Comparison of ENCODE assay signal across 10 mouse cellular contexts in the genomic region with DNA sequence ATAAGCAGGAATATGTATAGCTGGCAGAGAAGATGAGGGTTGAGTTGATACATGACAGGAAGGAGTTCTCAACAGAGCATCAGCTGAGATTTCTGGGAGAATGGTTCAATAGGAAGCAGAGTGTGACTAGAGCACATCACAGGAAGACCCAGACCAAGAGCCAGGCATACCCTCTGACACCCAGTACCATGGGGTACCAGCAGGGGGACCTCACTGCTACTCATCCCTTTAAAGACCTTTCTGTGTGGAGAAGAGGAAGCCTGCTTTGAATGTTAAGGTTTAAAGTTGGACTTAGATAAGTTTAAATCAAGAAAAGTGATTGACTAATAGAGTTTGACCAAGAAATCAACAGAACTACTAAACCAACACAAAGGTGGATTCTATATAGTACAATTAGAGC.
DNase-seq lines count a peak whose midpoint lies in the region; ATAC-seq lines count a peak whose summit lies in the region.
"Had no signal": no experiment of that assay in that cellular context is flagged by ENCODE, and none has a peak within 500 bp of the region (broad histone marks: within the 10 kb centered on the region; RNA-seq: fewer than 3 reads in every experiment).

No protein-coding gene starts in this region.

- no peak overlapping the region for H3K4me3 ChIP-seq in embryonic facial prominence, embryonic 11.5 days (ENCODE audit: low read depth, low read length)
- H3K4me3 ChIP-seq: limb, embryonic 13.5 days had no signal

- H3K27ac ChIP-seq in embryonic facial prominence, embryonic 11.5 days (replicated peaks; ENCODE audit: low read depth, low read length): no peak overlapping the region
- H3K27ac ChIP-seq: limb, embryonic 13.5 days had no signal

- no peaks in the 10 kb centered on the region for H3K27me3 ChIP-seq in embryonic facial prominence, embryonic 11.5 days (ENCODE audit: control insufficient read depth, insufficient read depth, low read length)

- intact Hi-C loops in left cerebral cortex, postnatal 4 days (cut with DNase I): no loop called here

- no peaks in the 10 kb centered on the region for H3K36me3 ChIP-seq in embryonic facial prominence, embryonic 11.5 days (replicated peaks; ENCODE audit: control insufficient read depth, insufficient read depth, low read depth, low read length)
- H3K36me3 ChIP-seq: limb, embryonic 13.5 days had no signal

- DNase-seq in adrenal gland, adult 18-20 months (ENCODE audit: low spot score in 2 of 2): peak; percentile 6 to 29
- no peak for DNase-seq in adrenal gland, adult 8-10 months
- peak; percentile 17 for DNase-seq in left cerebral cortex, postnatal 4 days
- no peak for DNase-seq in left cerebral cortex, adult 8-10 months (ENCODE audit: low spot score in 2 of 2)
- DNase-seq in embryonic facial prominence, embryonic 11.5 days (ENCODE audit: low spot score): peak; percentile 13
- DNase-seq in thymus, postnatal 0 days (ENCODE audit: low spot score): peak; percentile 53
- no peak for DNase-seq in ovary, adult 18-20 months (ENCODE audit: low spot score)
- DNase-seq in right cerebral cortex, postnatal 25 days: no peak
- DNase-seq: cerebellum, adult 18-20 months had no signal

- no peak for ATAC-seq in embryonic facial prominence, embryonic 11.5 days (replicated peaks; ENCODE audit: insufficient number of reproducible peaks, low FRiP score, low TSS enrichment, low read depth)

- no peaks in the 10 kb centered on the region for H3K9me3 ChIP-seq in embryonic facial prominence, embryonic 11.5 days (replicated peaks; ENCODE audit: control insufficient read depth, low read length)
- H3K9me3 ChIP-seq: limb, embryonic 13.5 days had no signal

- no peak overlapping the region for H3K4me2 ChIP-seq in embryonic facial prominence, embryonic 11.5 days (ENCODE audit: low read depth, low read length)
- H3K4me2 ChIP-seq: limb, embryonic 13.5 days had no signal

- no peaks in the 10 kb centered on the region for H3K4me1 ChIP-seq in embryonic facial prominence, embryonic 11.5 days (ENCODE audit: control insufficient read depth, insufficient read depth, low read length)

- H3K9ac ChIP-seq in embryonic facial prominence, embryonic 11.5 days (replicated peaks; ENCODE audit: low read length): no peak overlapping the region
- H3K9ac ChIP-seq: limb, embryonic 13.5 days had no signal

Comparison
In these comparisons a context has a peak if more than half of its experiments do, and no peak if none do; other contexts are left out.
1. DNase-seq: peak in adrenal gland, adult 18-20 months (2 of 2), left cerebral cortex, postnatal 4 days (single experiment), embryonic facial prominence, embryonic 11.5 days (single experiment) and thymus, postnatal 0 days (single experiment); none in adrenal gland, adult 8-10 months (single experiment), left cerebral cortex, adult 8-10 months (0 of 2), ovary, adult 18-20 months (single experiment) and right cerebral cortex, postnatal 25 days (single experiment).